Comparison of ENCODE assay signal across 14 mouse cellular contexts in the genomic region with DNA sequence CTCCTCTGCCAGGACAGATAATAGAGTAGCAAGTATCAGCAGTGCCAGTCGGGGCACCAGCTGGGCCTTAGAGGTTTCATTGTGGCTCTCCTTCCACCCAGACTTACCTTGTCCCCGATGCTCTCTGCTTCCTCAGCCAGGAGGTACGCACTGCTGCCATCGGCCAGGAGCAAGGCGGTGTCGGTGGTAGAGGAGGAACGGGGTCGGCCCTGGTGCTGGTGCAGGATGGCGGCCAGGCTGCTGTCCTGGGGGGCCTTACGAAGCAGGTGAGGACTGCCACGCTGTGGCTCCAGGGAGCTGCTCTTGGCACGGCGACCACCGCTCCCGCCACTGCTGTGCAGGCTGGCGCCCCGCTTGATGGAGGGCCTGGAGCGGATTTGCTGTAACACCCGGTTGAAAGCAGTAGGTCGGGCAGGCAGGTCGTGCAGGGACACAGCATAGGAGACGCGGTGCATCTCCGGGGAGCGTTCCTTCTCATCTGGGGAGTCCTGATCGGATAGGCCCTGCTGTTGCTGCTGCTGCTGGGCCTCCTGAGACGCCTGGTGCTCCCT. TPM values are rescaled to one million over a fixed set of nuclear protein-coding genes. Genes with fewer than 3 reads are reported as not detected.
DNase-seq lines count a peak whose midpoint lies in the region; ATAC-seq and TF ChIP-seq lines count a peak whose summit lies in the region.
"Had no signal": no experiment of that assay in that cellular context is flagged by ENCODE, and none has a peak within 500 bp of the region (broad histone marks: within the 10 kb centered on the region; RNA-seq: fewer than 3 reads in every experiment).

No protein-coding gene starts in this region.

- ATAC-seq in erythroid progenitor cell, adult 5-6 weeks (replicated peaks; ENCODE audit: low FRiP score, poor library complexity, severe bottlenecking) = no peak
- ATAC-seq: CD4-positive, CD25-positive, alpha-beta regulatory T cell, adult 4 months had no signal

- H3K4me1 ChIP-seq in testis, adult 2 months (ENCODE audit: control insufficient read depth, insufficient read depth, low read length) = peaks cover 8% of the 10 kb centered on the region

- no peak for TF ChIP-seq POLR2A in testis, adult 2 months (IDR thresholded peaks at IDR 0.05; ENCODE audit: control insufficient read depth, low read depth, low read length)

- H3K27ac ChIP-seq in testis, adult 2 months (ENCODE audit: control insufficient read depth, insufficient read depth, low read depth, low read length) = no peak overlapping the region
- H3K27ac ChIP-seq: kidney, postnatal 0 days had no signal

- no peaks in the 10 kb centered on the region for H3K27me3 ChIP-seq in testis, adult 2 months (ENCODE audit: control insufficient read depth, insufficient read depth, low read length)

- no peak for TF ChIP-seq CTCF in testis, adult 2 months (IDR thresholded peaks at IDR 0.05; ENCODE audit: control insufficient read depth, insufficient read depth, insufficient replicate concordance, low read depth, low read length)

- peak overlapping the region; percentile 84 for H3K4me3 ChIP-seq in testis, adult 2 months (ENCODE audit: control insufficient read depth, low read depth, low read length)
- H3K4me3 ChIP-seq: megakaryocyte, embryonic 14.5 days had no signal

- no peaks in the 10 kb centered on the region for H3K36me3 ChIP-seq in testis, adult 2 months (ENCODE audit: control insufficient read depth, insufficient read depth, low read length)

- peak; percentile 15 for DNase-seq in gastrocnemius, postnatal 25 days
- no peak for DNase-seq in gastrocnemius, postnatal 10 days
- DNase-seq in testis, postnatal 10 days (ENCODE audit: low spot score) = no peak
- DNase-seq in cerebellum, postnatal 36 days = peak; percentile 29 to 44
- DNase-seq in right cerebral cortex, postnatal 25 days = no peak
- DNase-seq: adrenal gland, adult 8-10 months; embryo, embryonic 11 days; left cerebral cortex, postnatal 4 days; lung, embryonic 14.5 days had no signal

RNA-seq across cellular contexts. Expression of gene Tmcc2, which starts 10.5 kb away (rescaled TPM):
- 10 to 100 TPM; 23.3 to 25.1 TPM for total RNA-seq in gastrocnemius, postnatal 25 days (2021)
- total RNA-seq in gastrocnemius, postnatal 10 days (2021) = 10 to 100 TPM; 24.8 to 30.7 TPM
- 1.7 and 1.8 TPM in 2 replicates for polyA plus RNA-seq in testis, adult 2 months (2012; rRNA removed)
- total RNA-seq in erythroid progenitor cell, adult 5-6 weeks (2015; ENCODE audit: low replicate concordance) = 212 and 231 TPM in 2 replicates
- 244 and 297 TPM in 2 replicates for total RNA-seq in erythroid progenitor cell, adult 5-6 weeks (2017; ENCODE audit: low replicate concordance)

RNA-seq across cellular contexts. Expression of gene Dstyk, which starts 36.7 kb away (rescaled TPM):
- total RNA-seq in gastrocnemius, postnatal 25 days (2021) = 1 to 10 TPM; 9.2 to 10.0 TPM
- 10 to 100 TPM; 16.1 to 16.8 TPM for total RNA-seq in gastrocnemius, postnatal 10 days (2021)
- 3.3 and 3.7 TPM in 2 replicates for polyA plus RNA-seq in testis, adult 2 months (2012; rRNA removed)
- 23.4 and 31.4 TPM in 2 replicates for total RNA-seq in erythroid progenitor cell, adult 5-6 weeks (2015; ENCODE audit: low replicate concordance)
- total RNA-seq in erythroid progenitor cell, adult 5-6 weeks (2017; ENCODE audit: low replicate concordance) = 34.3 and 48.6 TPM in 2 replicates

Comparison
In these comparisons a context has a peak if more than half of its experiments do, and no peak if none do; other contexts are left out.
1. DNase-seq: peak in gastrocnemius, postnatal 25 days (single experiment) and cerebellum, postnatal 36 days (2 of 2); none in gastrocnemius, postnatal 10 days (single experiment), testis, postnatal 10 days (single experiment) and right cerebral cortex, postnatal 25 days (single experiment).
2. RNA of gene Tmcc2, which starts 10.5 kb away (total RNA-seq): 212 to 297 TPM in erythroid progenitor cell, adult 5-6 weeks; 24.8 to 30.7 TPM in gastrocnemius, postnatal 10 days and 23.3 to 25.1 TPM in gastrocnemius, postnatal 25 days; every median in the first group is over 4 times any median in the second.